Mouse (Mus musculus): ENCODE data around the gene Apbb2.

Apbb2 gene

DNA sequence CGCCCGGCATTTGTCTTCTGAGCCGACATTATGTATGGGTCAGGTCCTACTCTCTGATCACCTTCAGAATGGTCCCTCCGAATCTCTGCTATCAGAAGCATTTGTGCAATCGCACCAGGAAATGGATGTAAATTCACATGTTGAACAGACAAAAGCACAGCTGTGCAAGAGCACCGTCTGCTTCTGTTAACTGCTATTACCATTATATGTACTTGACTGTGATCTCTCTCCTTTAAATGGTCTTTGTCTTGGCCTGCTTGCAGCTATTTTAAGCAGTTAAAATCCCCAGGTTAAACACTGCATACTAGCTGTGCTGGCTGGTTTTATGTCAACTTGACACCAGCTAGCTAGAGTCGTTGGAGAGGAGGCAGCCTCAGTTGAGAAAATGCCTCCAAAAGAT lies 132.6 kb downstream of the Apbb2 start:
- no peak for DNase-seq (ENCODE audit: extremely low read depth, low read depth)

DNA sequence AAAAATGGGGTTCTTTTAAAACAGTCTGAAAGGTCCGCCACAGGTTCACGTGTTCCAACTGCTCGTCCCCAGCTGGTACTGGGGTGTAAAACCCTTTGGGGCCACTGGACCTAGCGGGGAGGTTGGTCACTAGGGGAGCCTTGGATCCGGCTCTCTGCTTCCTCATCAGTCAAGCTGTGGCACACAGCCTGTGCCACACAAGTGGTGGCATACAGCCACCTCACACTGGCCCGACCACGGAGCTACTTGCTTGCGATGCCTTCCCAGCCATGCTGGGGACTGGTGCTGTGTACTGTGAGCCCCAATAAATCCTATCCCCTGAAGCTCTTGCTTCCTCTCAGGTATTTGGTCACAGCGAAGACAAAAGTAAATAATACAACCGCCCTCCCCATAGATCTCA lies 142.3 kb downstream of the Apbb2 start:
- no peak for DNase-seq (ENCODE audit: extremely low read depth, low read depth)

DNA sequence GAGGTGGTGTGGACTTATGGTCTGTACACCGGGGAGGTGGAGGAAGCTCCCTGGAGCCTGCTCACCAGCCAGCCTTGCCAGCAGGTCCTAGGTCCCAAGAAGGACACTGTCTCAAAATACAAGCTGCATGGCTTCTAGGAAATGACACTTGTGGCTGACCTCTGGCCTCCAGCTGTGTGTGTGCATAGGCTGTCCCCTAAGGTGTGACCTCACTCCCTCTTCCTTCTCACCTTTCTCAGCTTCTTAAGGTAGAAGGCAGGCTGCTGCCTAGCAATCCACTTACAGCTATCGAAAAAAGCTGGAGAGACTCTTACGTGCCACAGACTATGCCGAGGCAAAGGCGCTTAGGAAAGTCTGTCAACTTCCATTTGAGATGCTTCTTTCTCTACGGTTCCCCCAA lies 142.8 kb downstream of the Apbb2 start:
- DNase-seq (ENCODE audit: extremely low read depth, low read depth), result no peak

DNA sequence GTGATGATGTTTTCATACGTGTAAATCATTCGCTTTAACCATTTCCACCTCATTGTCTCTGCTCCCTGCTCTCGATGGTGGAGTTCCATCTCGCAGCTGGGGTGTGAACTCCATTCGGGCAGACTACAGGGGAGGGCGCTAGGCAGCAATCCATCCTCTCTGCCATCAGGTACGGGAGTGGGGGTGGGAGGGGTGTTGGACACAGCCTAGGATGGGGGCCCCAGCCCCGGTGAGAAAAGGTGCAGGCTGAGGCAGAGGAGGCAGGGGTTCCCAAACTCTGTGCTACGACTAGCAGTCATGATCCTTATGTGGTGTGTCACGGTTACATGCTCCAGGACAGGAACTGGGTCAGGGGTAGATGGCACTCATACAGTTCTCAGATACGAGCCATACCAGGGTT lies 144.4 kb downstream of the Apbb2 start:
- DNase-seq (ENCODE audit: extremely low read depth, low read depth), result no peak

DNA sequence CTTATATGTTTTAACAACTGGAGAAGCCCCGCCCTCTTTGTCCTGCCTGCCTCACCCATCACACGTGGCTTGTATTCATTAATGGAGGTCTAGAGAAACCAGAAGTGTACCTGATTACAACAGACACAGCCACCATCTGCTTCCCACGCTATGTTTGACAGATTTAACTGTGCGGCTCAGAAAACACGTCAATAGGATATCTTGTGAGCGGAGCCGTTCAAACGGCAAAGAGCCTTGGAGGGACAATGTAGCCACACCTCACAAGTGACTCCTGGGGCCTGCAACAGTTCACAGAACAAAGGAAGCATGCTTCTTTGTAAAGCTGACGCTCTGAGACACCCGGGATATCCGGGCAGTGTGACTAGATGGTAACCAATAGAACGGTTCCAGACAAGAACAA lies 145.0 kb downstream of the Apbb2 start:
- DNase-seq (ENCODE audit: extremely low read depth, low read depth), result no peak

DNA sequence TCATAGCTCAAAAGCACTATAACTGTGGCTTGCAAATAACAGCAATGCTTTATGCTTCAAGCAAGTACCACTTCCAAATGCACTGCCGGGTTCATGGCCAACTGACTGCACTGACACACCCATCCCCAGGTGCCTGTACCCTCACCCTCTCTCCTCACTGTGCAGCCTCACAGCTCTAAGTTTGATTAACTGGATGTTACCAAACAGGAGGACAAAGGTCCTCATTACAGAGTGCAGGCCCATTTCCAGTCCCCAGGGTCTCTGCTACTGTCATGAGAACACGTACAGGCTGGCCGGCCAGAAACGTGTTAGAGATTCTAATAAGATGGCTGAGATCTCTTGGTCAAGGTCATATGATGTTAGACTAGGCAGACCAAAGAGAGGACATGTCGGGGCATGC lies 147.7 kb downstream of the Apbb2 start:
- DNase-seq (ENCODE audit: extremely low read depth, low read depth), result no peak

DNA sequence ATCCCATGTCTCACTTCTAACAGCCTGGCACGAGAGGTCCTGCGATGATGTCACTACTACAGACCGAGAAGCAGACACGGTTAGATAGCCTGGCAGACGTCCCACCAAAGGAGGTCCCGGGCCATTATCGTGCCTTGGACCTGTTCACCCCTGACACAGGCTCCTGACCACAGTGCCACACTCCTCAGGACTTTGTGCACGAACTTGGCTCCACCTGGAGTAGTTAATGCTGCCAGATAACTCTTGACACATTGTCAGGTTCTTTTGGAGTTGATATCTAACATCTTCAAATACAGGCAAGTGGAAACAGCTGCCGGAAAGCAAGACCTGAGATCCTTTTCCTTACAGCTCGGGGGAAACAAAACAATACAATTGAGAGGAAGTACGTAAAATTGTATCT lies 148.9 kb downstream of the Apbb2 start:
- DNase-seq (ENCODE audit: extremely low read depth, low read depth), result no peak

DNA sequence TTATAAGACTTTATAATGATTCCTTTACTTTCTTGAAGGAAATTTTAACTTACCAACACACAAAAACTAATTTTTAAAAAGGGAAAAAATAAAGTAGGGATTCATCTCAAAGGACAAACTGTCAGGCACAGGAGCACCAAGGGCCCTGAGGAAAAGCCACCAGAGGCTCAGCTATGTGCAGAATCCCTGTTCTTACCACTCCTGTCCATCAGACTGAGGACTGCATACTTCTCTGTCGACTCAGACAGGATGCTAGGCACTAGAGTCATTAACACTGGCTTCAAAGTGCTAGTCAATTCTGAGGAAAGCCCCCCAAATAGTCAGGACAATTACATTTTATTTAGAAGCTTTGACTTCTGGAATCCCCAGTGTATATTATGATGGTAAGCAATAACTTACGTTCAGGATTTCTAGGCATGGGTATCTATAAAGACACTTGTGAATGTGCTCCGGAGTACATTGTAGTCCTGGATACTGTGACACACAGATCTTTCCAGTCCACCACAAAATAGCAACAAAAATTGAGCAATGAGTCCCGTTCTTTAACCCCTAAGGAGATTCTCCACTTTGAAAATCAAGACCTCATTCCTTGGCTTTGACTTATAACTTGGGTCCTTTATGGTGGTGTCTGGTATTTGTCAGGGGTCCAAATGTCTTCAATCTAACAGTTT lies 150.1 kb downstream of the Apbb2 start:
- no peak for DNase-seq (ENCODE audit: extremely low read depth, low read depth)

DNA sequence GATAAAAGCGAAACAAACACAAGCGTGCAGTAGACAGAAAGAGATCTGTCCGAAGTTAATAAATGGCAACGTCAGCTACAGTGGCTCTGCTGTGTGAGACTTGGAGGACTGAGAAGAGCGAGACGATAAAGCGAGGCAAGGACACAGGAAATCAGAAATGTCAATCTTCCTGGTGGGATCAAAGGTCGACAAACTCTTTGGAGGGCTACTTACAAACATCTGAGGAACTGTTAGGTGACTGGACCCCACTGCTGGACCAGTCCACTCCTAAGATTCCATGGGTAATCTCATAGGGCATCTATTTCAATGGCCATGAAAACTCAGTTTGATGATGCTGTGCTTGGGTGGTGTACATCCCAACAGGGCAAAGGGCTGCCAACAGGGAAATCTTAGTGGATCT lies 155.9 kb downstream of the Apbb2 start:
- no peak for DNase-seq (ENCODE audit: extremely low read depth, low read depth)

DNA sequence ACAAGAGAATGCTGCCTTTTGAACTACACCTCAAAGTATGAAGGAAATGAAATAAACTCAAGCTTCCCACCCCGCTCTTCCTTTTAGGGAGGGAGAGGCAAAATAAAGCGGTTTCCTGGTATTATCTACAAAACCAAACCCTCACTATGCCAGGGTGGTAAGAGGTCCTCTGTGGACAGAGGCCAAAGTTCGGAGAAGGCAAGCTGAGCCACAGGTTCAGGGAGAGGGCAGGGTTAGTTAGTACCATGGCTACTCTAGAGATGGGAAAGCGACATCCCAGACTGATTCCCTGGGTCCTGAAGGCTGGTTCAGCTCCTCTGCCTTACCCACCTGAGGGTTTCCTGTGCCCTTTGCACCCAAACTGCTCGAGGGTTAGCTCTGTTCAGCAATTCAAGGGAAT lies 159.7 kb downstream of the Apbb2 start:
- no peak for DNase-seq (ENCODE audit: extremely low read depth, low read depth)

DNA sequence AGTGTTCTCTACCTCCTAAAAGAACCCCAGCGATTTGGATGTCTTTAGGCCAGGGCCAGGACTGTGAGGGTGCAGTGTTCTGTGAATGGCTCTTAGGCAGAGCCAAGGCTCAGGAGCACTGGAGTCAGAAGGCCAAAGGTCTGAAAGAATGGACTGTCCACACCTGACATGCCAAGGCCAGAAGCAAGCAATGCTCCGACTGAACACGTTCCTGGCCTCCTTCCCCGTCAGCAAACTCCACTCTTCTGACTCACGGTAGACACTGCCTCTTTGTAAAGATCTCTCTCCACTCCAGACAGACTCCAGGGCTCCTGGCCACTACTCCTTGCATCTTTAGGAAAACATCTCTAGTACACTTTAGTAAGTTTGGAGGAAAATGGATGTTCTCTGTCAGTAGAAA lies 163.3 kb downstream of the Apbb2 start:
- DNase-seq (ENCODE audit: extremely low read depth, low read depth), result no peak

DNA sequence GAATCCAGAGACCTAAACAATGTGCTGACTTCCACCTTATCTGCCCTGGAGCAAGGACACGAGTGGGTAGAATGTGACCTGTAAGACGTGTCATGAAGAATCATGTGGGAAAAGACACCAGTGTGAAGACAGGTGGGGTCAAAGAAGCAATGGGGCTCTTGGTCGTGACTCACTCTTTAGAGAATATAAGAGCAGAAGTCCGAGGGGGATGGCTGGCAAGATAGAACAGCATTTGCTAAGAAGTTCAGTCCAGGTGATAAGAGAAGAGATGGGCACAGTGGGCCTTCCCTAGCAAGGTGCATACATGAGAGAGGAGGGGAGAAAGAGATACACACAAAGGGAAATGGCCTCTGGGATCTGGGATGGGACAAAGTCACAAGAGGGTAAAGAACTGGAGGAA lies 163.8 kb downstream of the Apbb2 start:
- DNase-seq (ENCODE audit: extremely low read depth, low read depth), result no peak

DNA sequence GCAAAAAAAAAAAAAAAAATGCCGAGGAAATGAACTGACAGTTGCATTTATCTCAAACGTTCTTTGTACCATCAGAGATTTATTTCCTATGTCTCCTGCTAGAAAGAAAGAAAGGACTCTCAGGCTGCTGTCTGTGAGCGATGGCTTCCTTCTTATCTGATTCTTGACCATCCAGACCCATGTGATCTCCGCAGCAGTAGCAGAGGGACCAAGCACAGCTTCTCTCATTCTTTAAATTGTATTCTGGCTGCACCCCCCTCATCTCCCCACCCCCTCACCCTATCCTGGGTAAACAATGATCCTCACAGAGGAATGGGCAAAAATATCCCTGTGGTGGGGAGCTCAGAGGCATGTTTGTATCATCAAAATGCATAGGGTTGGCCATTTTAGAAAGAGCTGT lies 165.5 kb downstream of the Apbb2 start:
- no peak for DNase-seq (ENCODE audit: extremely low read depth, low read depth)

DNA sequence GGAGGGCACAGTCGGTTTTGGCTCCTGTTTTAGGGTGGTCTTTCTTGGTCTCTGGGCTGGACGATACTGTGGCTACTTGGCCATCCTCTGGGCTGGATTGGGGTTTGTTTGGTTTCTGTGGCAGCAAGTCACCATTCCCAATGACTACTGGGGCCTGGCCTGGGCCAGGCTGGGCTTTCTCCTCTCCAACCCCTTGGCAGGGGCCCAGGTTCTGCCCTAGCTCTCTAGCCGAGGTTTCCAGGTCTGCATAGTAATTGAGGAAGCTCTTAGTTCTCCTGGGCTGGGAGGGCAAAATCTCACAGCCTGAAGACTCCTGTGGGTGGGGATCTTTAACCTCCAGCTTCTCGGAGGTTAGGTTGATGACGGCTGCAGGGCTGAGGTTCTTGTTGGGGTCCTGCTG lies 167.0 kb downstream of the Apbb2 start:
- DNase-seq (ENCODE audit: extremely low read depth, low read depth), result no peak

DNA sequence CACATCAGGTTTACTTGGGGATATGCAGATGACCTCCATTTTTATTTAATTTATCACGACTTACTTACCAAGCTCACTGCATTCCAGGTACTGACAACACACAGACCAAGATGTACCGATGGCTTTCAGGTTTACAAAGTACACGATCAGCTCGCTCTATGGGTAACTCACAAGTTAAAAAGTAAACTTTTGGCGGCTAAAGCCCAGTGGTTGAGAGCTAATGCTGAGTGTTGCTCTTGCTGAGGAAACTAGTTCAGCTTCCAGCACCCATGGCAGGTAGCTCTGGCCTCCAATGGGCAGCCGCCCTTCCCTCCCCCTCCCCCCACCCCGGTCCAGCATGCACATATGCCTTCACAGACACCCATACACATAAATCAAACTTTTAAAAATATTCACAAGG lies 173.1 kb downstream of the Apbb2 start:
- DNase-seq (ENCODE audit: extremely low read depth, low read depth), result no peak

DNA sequence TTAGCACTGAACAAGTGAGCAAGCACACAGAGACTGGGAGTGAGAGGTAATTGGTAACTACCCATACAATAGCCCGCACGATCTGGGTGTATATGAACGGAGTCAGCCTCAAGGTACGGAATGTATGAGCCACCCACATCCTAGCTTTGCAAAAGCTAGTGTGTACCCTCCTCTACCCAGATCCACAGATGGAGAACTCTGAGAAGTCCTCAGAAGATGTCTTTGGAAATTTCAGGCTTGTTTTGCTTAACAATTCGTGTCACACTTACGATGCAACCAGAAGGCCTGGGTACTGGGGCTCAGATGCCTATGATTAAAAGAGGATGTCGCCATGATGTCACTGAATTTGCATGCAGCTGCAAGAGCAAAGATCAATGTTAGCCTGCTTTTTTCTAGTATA lies 176.3 kb downstream of the Apbb2 start:
- no peak for DNase-seq (ENCODE audit: extremely low read depth, low read depth)

DNA sequence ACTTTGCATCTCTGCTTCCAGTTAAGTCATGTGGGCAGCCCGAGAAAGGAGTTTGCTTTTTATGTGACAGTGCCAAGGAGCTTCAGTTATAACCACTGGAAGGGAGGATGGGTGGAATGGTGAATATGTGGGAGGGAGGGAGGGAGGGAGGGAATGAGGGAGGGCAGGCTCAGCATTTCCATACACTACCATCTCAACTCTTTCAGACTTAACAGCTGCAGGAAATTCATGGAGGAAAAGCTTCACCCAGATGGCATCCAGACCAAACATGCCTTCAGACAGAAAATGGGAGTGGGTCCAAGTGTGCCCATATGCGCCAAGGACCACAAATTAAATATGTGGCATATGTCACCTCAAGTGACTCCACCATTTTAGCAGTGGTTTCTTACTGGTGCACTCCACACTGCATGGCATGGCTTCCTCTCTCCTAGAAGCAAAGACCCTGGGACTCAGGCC lies 181.8 kb downstream of the Apbb2 start:
- no peak for DNase-seq (ENCODE audit: extremely low read depth, low read depth)

DNA sequence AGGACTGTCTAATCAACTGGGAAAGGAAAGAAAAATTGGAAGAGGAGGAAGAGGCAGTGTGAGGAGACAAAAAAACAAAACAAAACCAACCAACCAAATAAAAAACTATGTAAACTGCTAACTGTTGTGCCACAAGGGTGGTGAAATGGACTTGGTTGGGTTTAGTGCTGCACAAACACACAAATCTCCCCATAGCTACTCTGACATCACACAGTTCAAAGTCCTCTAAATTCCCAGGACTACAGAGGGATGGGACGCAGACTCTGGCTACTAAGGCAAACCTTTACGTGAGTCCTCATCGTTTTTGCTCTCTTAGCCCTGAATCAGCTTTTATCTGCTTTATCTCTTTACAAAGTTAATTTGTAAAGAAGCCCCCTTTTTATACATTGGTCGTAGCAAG lies 183.4 kb downstream of the Apbb2 start:
- no peak for DNase-seq (ENCODE audit: extremely low read depth, low read depth)

DNA sequence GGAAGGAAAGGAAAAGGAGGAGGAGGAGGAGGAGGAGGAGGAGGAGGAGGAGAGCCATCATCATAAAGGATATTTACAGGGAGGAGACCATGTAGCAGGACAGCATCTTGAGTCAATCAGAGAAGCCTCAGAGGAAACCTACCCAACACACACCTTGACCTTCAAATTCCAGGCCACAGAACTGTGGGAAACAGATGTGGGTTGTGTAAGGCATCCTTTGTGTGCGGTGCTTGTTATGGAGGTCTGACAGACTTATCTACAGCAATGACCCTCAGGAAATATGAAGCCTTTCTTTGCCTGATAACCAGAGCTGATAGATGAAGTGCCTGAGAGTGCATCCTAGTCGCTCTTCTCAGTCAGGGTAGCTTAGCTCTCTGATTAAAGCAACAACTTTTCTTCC lies 189.5 kb downstream of the Apbb2 start:
- DNase-seq (ENCODE audit: extremely low read depth, low read depth), result no peak

DNA sequence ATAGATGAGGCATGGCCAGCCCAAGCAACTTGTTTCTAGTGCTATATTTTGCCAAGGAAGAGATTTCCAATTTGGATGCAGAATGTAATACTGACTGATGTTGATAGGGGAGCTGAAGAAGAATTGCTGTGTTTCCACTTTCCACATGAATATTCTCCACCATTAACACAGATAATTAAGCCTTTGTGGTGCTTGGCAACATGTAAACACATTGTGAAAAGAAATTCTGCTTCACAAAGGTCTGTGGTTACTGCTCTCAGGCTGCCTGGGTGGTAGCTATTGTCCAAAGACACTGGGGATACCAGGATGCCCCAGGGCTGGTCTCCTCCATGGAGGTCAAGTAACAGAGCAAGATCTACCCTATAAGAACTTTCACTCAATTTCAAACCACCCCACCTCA lies 190.5 kb downstream of the Apbb2 start:
- DNase-seq (ENCODE audit: extremely low read depth, low read depth), result no peak

DNA sequence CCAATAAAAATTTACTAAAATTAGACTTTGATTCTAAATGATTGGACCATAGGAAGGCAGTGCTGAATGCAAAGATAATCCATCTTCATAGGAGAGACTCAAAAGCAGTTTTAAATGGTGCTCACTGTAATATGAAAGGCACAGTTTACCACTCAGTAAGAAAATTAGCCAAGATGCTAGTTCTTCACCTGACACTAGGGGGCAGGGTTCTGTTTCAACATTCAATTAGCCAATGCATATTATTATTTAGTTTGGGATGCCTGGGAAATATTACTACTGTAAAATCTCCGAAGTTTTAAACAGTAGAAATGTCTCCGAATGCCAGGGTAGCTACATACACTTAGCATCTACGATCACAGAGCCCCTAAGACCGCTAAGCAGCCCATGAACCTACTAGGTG lies 194.7 kb downstream of the Apbb2 start:
- no peak for DNase-seq (ENCODE audit: extremely low read depth, low read depth)

DNA sequence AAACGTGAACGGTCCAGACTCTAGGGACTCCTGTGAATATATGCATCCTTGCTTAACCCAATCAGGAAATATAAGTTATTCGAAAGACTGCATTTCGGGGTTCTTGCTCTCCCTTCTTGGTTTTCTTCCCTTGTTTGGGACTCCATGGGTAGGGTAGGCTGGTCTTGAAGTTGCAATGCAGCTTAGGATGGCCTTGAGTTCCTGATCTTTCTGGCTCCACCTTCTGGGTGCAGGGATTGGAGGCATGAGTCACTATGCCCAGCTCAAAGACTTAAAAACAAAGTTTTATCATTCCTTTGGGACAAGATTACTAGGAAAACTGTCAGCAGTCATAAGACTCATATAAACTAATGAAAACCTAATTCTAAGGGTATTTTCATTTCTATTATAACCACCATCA lies 195.1 kb downstream of the Apbb2 start:
- no peak for DNase-seq (ENCODE audit: extremely low read depth, low read depth)

DNA sequence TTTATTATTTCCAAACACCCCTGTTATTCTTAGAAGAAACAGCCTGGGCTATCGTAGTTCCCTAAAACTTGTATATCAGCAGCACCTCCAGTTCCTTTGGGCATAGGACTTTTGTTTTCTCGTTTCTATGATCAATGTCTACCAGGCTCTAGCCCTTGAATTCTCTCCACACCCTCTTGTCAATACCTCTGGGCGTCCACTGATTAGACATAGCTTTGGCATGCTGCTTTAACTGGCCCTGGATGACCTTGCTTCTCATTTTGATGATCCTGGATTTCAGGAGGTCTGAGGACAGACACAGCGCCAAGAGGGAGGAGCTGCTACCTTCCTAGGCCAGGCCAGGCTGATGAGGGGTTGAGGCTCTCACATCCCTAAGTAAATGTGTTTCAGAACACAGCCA lies 196.6 kb downstream of the Apbb2 start:
- no peak for DNase-seq (ENCODE audit: extremely low read depth, low read depth)

DNA sequence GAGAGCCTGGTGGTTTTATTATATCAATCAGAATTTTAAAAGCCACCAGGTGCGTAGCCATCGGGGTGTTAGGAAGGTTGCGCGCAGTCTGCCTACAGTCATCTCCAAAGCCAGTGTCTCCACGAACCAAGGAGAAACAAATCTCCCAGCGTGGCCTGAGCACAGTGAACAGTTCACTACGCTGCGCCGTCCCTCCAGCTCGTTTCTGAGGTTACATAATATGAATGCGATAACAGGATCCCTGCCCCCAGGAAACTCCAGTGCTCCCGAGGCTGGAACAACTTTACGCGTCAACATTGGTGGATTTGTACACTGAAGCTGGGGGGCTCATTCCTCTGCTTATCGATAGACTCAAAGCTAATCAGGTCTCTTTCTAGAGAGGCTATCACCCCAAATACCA lies 197.4 kb downstream of the Apbb2 start:
- DNase-seq (ENCODE audit: extremely low read depth, low read depth), result no peak

Measured in MEL-GATA-1-ER (cell line).